Mouse (Mus musculus): ENCODE measurements around the gene Pdgfra. TPM values are rescaled to one million over a fixed set of nuclear protein-coding genes. Genes with fewer than 3 reads are reported as not detected.

Gene Pdgfra
- total RNA-seq, 2 experiments from 2014 or later: 14.2 to 15.0 TPM

- DNase-seq (ENCODE audit: low spot score): no peak
Observed at GRCm38 (mm10) chr5:75155281-75155680, 3.2 kb downstream of the Pdgfra start.

- DNase-seq (ENCODE audit: low spot score): peak; percentile 86
Observed at GRCm38 (mm10) chr5:75155741-75156553, 3.9 kb downstream of the Pdgfra start.

GRCm38 (mm10) chr5:75156554-75157036 lies 4.5 kb downstream of the Pdgfra start:
- no peak for DNase-seq (ENCODE audit: low spot score)

GRCm38 (mm10) chr5:75157038-75157437 lies 4.9 kb downstream of the Pdgfra start:
- DNase-seq (ENCODE audit: low spot score): peak; percentile 75

GRCm38 (mm10) chr5:75160530-75161170 lies 8.6 kb downstream of the Pdgfra start:
- no peak for DNase-seq (ENCODE audit: low spot score)

GRCm38 (mm10) chr5:75161586-75161985 lies 9.5 kb downstream of the Pdgfra start:
- no peak for DNase-seq (ENCODE audit: low spot score)

GRCm38 (mm10) chr5:75163289-75163951 lies 11.3 kb downstream of the Pdgfra start:
- DNase-seq (ENCODE audit: low spot score): no peak

- DNase-seq (ENCODE audit: low spot score): no peak
Observed at GRCm38 (mm10) chr5:75164688-75165087, 12.6 kb downstream of the Pdgfra start.

GRCm38 (mm10) chr5:75169837-75170236 lies 17.7 kb downstream of the Pdgfra start:
- DNase-seq (ENCODE audit: low spot score): no peak

- DNase-seq (ENCODE audit: low spot score): no peak
Observed at GRCm38 (mm10) chr5:75171859-75172258, 19.8 kb downstream of the Pdgfra start.

- DNase-seq (ENCODE audit: low spot score): no peak
Observed at GRCm38 (mm10) chr5:75179249-75179648, 27.2 kb downstream of the Pdgfra start.

GRCm38 (mm10) chr5:75179726-75180290 lies 27.7 kb downstream of the Pdgfra start:
- DNase-seq (ENCODE audit: low spot score): no peak

GRCm38 (mm10) chr5:75183653-75184052 lies 31.6 kb downstream of the Pdgfra start:
- no peak for DNase-seq (ENCODE audit: low spot score)

- no peak for DNase-seq (ENCODE audit: low spot score)
Observed at GRCm38 (mm10) chr5:75184112-75184511, 32.0 kb downstream of the Pdgfra start.

- no peak for DNase-seq (ENCODE audit: low spot score)
Observed at GRCm38 (mm10) chr5:75184693-75185235, 32.7 kb downstream of the Pdgfra start.

- DNase-seq (ENCODE audit: low spot score): no peak
Observed at GRCm38 (mm10) chr5:75185584-75185983, 33.5 kb downstream of the Pdgfra start.

GRCm38 (mm10) chr5:75189319-75189987 lies 37.4 kb downstream of the Pdgfra start:
- no peak for DNase-seq (ENCODE audit: low spot score)

- no peak for DNase-seq (ENCODE audit: low spot score)
Observed at GRCm38 (mm10) chr5:75193107-75193506, 41.0 kb downstream of the Pdgfra start.

- DNase-seq (ENCODE audit: low spot score): no peak
Observed at GRCm38 (mm10) chr5:75198413-75198812, 46.3 kb downstream of the Pdgfra start.

GRCm38 (mm10) chr5:75199698-75200365 lies 47.7 kb downstream of the Pdgfra start:
- DNase-seq (ENCODE audit: low spot score): no peak
